Comparison of ENCODE assay signal across 8 mouse cellular contexts in genomic region chr10:31331225-31331775, GRCm38 (mm10). TPM values are rescaled to one million over a fixed set of nuclear protein-coding genes. Genes with fewer than 3 reads are reported as not detected.
DNase-seq lines count a peak whose midpoint lies in the region; ATAC-seq and TF ChIP-seq lines count a peak whose summit lies in the region.

No protein-coding gene starts in this region.

- no peak for ATAC-seq in kidney, embryonic 16.5 days (ENCODE audit: low FRiP score, low TSS enrichment)

- H3K27me3 ChIP-seq in kidney, embryonic 16.5 days (ENCODE audit: insufficient read depth, low read length): no peaks in the 10 kb centered on the region
- no peaks in the 10 kb centered on the region for H3K27me3 ChIP-seq in MEL (ENCODE audit: control insufficient read depth in 1 of 2, insufficient read depth in 2 of 2, low read length in 2 of 2)

- H3K9ac ChIP-seq in kidney, embryonic 16.5 days (replicated peaks; ENCODE audit: low read length): no peak overlapping the region
- H3K9ac ChIP-seq in MEL (ENCODE audit: control insufficient read depth, low read depth, low read length, poor library complexity, severe bottlenecking): no peak overlapping the region

- no peak for TF ChIP-seq EP300 in MEL (IDR thresholded peaks at IDR 0.05; ENCODE audit: low read depth in 1 of 2, low read length in 2 of 2)

- H3K9me3 ChIP-seq in kidney, embryonic 16.5 days (ENCODE audit: low read length): no peaks in the 10 kb centered on the region
- no peaks in the 10 kb centered on the region for H3K9me3 ChIP-seq in MEL (replicated peaks; ENCODE audit: insufficient read depth, low read length)

- peaks cover 16% of the 10 kb centered on the region for H3K36me3 ChIP-seq in kidney, embryonic 16.5 days (ENCODE audit: insufficient read depth, low read length)
- H3K36me3 ChIP-seq in MEL (ENCODE audit: control insufficient read depth in 1 of 2, insufficient read depth in 2 of 2, low read length in 2 of 2): peaks cover 0 to 10% of the 10 kb centered on the region in 2 experiments; a peak in 2 of 4 replicates

- TF ChIP-seq RAD21 in MEL (IDR thresholded peaks at IDR 0.05; ENCODE audit: low read depth, low read length): no peak

- DNase-seq in kidney, adult 11 months: peak; percentile 13
- peak; percentile 13 for DNase-seq in MEL (ENCODE audit: low read depth, low spot score)
- peak; percentile 39 for DNase-seq in adrenal gland, adult 8-10 months
- peak; percentile 9 for DNase-seq in kidney, adult 9 months
- no peak for DNase-seq in yolk sac, embryonic 10.5 days (ENCODE audit: low spot score)
- no peak for DNase-seq in spleen, adult 12 weeks (ENCODE audit: low spot score)
- no peak for DNase-seq in layer of hippocampus, adult 11-12 months (ENCODE audit: low spot score)

- no peak overlapping the region for H3K27ac ChIP-seq in kidney, embryonic 16.5 days (ENCODE audit: low read length)
- H3K27ac ChIP-seq in MEL (ENCODE audit: control insufficient read depth, low read depth, low read length): no peak overlapping the region

- no peak overlapping the region for H3K4me3 ChIP-seq in kidney, embryonic 16.5 days (ENCODE audit: low read length)
- H3K4me3 ChIP-seq in MEL (ENCODE audit: control insufficient read depth in 1 of 2, insufficient read depth in 1 of 2, low read depth in 2 of 2, low read length in 2 of 2): no peak overlapping the region

- no peak for TF ChIP-seq CTCF in MEL (IDR thresholded peaks at IDR 0.05 in 2 of 3, conservative IDR thresholded peaks at IDR 0.05 in 1 of 3; ENCODE audit: control insufficient read depth in 1 of 3, insufficient read depth in 1 of 3, low read depth in 2 of 3, low read length in 3 of 3, poor library complexity in 1 of 3, severe bottlenecking in 1 of 3)

- WGBS in kidney, embryonic 16.5 days: 88% methylated on average over 4 of the region's 4 CpGs

- no peaks in the 10 kb centered on the region for H3K4me1 ChIP-seq in kidney, embryonic 16.5 days (ENCODE audit: insufficient read depth, low read length)
- peaks cover 12 to 13% of the 10 kb centered on the region in 2 experiments for H3K4me1 ChIP-seq in MEL (ENCODE audit: control insufficient read depth in 1 of 2, insufficient read depth in 2 of 2, low read length in 2 of 2)

- TF ChIP-seq POLR2A in MEL (IDR thresholded peaks at IDR 0.05; ENCODE audit: control insufficient read depth in 1 of 2, insufficient read depth in 1 of 2, low read depth in 1 of 2, low read length in 2 of 2, poor library complexity in 1 of 2): no peak

- no peaks in the 10 kb centered on the region for H3K79me2 ChIP-seq in MEL (ENCODE audit: control insufficient read depth, insufficient read depth, low read length, poor library complexity)

- no peak overlapping the region for H3K4me2 ChIP-seq in kidney, embryonic 16.5 days (replicated peaks; ENCODE audit: low read depth, low read length)

TF ChIP-seq in MEL, 35 proteins besides CTCF, POLR2A, EP300 and RAD21:
- peak; percentile 77 for TF ChIP-seq USF1 (IDR thresholded peaks at IDR 0.05; ENCODE audit: low read depth, low read length)
- peak in 1 of 2 experiments; percentile 32; a peak in 1 of 4 replicates for TF ChIP-seq USF2 (IDR thresholded peaks at IDR 0.05; ENCODE audit: borderline replicate concordance in 1 of 2, insufficient read depth in 1 of 2, low read depth in 1 of 2, low read length in 2 of 2)
- TF ChIP-seq ELF1 (IDR thresholded peaks at IDR 0.05; ENCODE audit: low read depth, low read length): no peak

RNA-seq across cellular contexts. Expression of gene Hddc2, which starts 18.1 kb away (rescaled TPM):
- 67.6 and 75.7 TPM in 2 replicates for polyA plus RNA-seq in kidney, embryonic 16.5 days (2015; fragmentation: Nextera tagmentation; extraction: Ambion mirVana)
- total RNA-seq in MEL (2012; rRNA removed): 41.0 and 51.6 TPM in 2 replicates
- polyA plus RNA-seq in MEL (2012; ENCODE audit: insufficient read depth in 1 of 2, insufficient read length in 2 of 2, low read depth in 1 of 2, low replicate concordance in 2 of 2, missing spikeins in 1 of 2): 10 to 100 TPM in 1 of 2 experiments, not detected in 1; 40.5 TPM
- total RNA-seq in adrenal gland, adult 8-10 months (2022): 10 to 100 TPM; 35.9 to 40.0 (median 38.0) TPM

Comparison
In these comparisons a context has a peak if more than half of its experiments do, and no peak if none do; other contexts are left out.
1. DNase-seq: peak in kidney, adult 11 months (single experiment), MEL (single experiment), adrenal gland, adult 8-10 months (single experiment) and kidney, adult 9 months (single experiment); none in yolk sac, embryonic 10.5 days (single experiment), spleen, adult 12 weeks (single experiment) and layer of hippocampus, adult 11-12 months (single experiment).